12 mouse cellular contexts compared by ENCODE assay signal in the genomic region with DNA sequence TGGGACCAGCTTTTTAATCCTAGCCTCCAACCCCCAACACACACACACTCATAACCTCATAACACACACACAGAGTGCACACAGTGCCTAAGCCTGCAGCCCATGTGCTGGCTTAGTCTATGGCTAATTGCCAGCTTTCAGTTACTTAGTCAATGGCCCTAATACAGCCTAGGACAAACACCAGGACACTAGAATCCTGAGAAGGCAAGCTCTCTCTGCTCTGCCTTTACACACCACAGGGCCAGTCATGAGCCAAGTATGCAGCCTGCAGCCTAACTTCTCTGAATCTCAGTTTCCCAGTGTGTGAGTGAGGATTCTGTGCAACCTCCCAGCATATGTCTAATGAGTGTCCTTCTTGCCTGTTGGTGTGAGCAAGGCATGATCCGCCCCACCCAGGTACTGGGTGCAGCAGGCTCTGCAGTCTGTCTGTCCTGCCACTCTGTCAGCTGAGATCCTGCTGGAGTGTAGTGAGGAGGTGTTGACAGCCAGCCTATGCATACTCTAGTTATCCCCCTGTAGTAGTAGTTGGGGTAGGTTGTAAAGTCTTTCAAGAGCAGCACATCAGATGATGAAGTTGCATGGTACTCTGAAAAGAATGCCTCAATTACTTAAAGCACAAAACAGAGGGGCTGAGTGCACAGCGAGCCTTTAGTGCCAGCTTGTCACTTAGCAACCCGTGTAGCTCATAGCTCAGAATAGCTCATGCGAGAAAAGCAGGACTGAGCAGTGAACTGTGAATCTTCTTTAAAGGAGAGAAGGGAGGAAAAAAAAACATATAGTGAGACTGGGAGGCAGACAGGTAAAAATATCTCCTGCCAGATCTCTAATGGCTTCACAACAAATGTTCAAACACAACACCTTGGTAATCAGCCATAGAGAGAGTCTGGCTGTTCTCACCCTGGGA. TPM values are rescaled to one million over a fixed set of nuclear protein-coding genes. Genes with fewer than 3 reads are reported as not detected.
DNase-seq lines count a peak whose midpoint lies in the region; ATAC-seq and TF ChIP-seq lines count a peak whose summit lies in the region.
"Had no signal": no experiment of that assay in that cellular context is flagged by ENCODE, and none has a peak within 500 bp of the region (broad histone marks: within the 10 kb centered on the region; RNA-seq: fewer than 3 reads in every experiment).

No protein-coding gene starts in this region.

- H3K4me2 ChIP-seq in heart, embryonic 15.5 days, result peak overlapping the region; percentile 8; the same call in 1 of the 2 replicates

- peak; percentile 47; the same call in 1 of the 2 replicates for ATAC-seq in heart, embryonic 15.5 days (replicated peaks; ENCODE audit: insufficient number of reproducible peaks, insufficient read depth, low FRiP score, low read depth)

- WGBS in heart, embryonic 15.5 days, result 32% methylated on average over 4 of the region's 4 CpGs

- no peak overlapping the region; the same call in 1 of the 2 replicates for H3K4me3 ChIP-seq in layer of hippocampus, adult 2 months
- H3K4me3 ChIP-seq in heart, embryonic 15.5 days, result no peak overlapping the region

- H3K9ac ChIP-seq in heart, embryonic 15.5 days, result no peak overlapping the region

- H3K27ac ChIP-seq in layer of hippocampus, adult 2 months, result peak overlapping the region; percentile 94
- peak overlapping the region; percentile 60 for H3K27ac ChIP-seq in heart, embryonic 15.5 days

- H3K9me3 ChIP-seq in heart, embryonic 15.5 days (replicated peaks), result peaks cover under 1% of the 10 kb centered on the region; the same call in 1 of the 2 replicates
- H3K9me3 ChIP-seq: G1E had no signal

- H3K4me1 ChIP-seq in heart, embryonic 15.5 days (replicated peaks), result peaks cover 23% of the 10 kb centered on the region

- TF ChIP-seq CTCF in layer of hippocampus, adult 2 months (conservative IDR thresholded peaks at IDR 0.05), result no peak; the same call in 1 of the 2 replicates

- H3K36me3 ChIP-seq in heart, embryonic 15.5 days, result peaks cover 2% of the 10 kb centered on the region; the same call in 1 of the 2 replicates
- H3K36me3 ChIP-seq: G1E had no signal

- DNase-seq in layer of hippocampus, adult 2 months (ENCODE audit: low spot score in 2 of 2), result peak; percentile 48 to 69
- no peak for DNase-seq in layer of hippocampus, postnatal 36 days
- peak; percentile 72 for DNase-seq in kidney, postnatal 14 days
- DNase-seq in retina, postnatal 1 day, result peak; percentile 82
- no peak for DNase-seq in gastrocnemius, postnatal 25 days
- no peak for DNase-seq in adrenal gland, postnatal 10 days
- DNase-seq in gastrocnemius, adult 18-20 months (ENCODE audit: low spot score), result no peak
- DNase-seq: lung, adult 2 months had no signal

- no peaks in the 10 kb centered on the region for H3K27me3 ChIP-seq in heart, embryonic 15.5 days

RNA-seq across cellular contexts. Expression of a gene that starts 12.1 kb away (rescaled TPM):
- 100 to 1,000 TPM; 276 to 290 TPM for total RNA-seq in layer of hippocampus, adult 2 months (2021)
- total RNA-seq in layer of hippocampus, postnatal 36 days (2021), result 100 to 1,000 TPM; 286 to 289 TPM
- 4.7 TPM in 2 replicates for polyA plus RNA-seq in heart, embryonic 15.5 days (2015; fragmentation: Nextera tagmentation; extraction: Ambion mirVana)
- under 1 TPM; 0.41 to 0.46 TPM for total RNA-seq in gastrocnemius, postnatal 25 days (2021)
- total RNA-seq in adrenal gland, postnatal 10 days (2021), result 1 to 10 TPM; 2.5 to 3.7 TPM
- 1 to 10 TPM; 1.0 to 2.3 TPM for total RNA-seq in gastrocnemius, adult 18-20 months (2021)
- total RNA-seq: common myeloid progenitor, adult 5-6 weeks had no signal
- polyA plus RNA-seq: G1E had no signal

RNA-seq across cellular contexts. Expression of a gene that starts 46.4 kb away (rescaled TPM):
- 10 to 100 TPM; 59.1 to 62.3 TPM for total RNA-seq in layer of hippocampus, adult 2 months (2021)
- total RNA-seq in layer of hippocampus, postnatal 36 days (2021), result 10 to 100 TPM; 55.5 to 60.2 TPM
- 0.08 and 0.14 TPM in 2 replicates for polyA plus RNA-seq in heart, embryonic 15.5 days (2015; fragmentation: Nextera tagmentation; extraction: Ambion mirVana)
- total RNA-seq in gastrocnemius, postnatal 25 days (2021), result 10 to 100 TPM; 87.0 to 94.0 TPM
- 10 to 100 TPM in 1 of 2 experiments, 1 to 10 TPM in 1; 7.7 to 10.5 TPM for total RNA-seq in adrenal gland, postnatal 10 days (2021)
- 10 to 100 TPM; 53.1 to 95.8 TPM for total RNA-seq in gastrocnemius, adult 18-20 months (2021)
- total RNA-seq: common myeloid progenitor, adult 5-6 weeks had no signal
- polyA plus RNA-seq: G1E had no signal

RNA-seq across cellular contexts. Expression of a gene that starts 49.2 kb away (rescaled TPM):
- not detected for total RNA-seq in layer of hippocampus, adult 2 months (2021)
- not detected for total RNA-seq in layer of hippocampus, postnatal 36 days (2021)
- polyA plus RNA-seq in heart, embryonic 15.5 days (2015; fragmentation: Nextera tagmentation; extraction: Ambion mirVana), result not detected in 2 replicates
- total RNA-seq in gastrocnemius, postnatal 25 days (2021), result not detected
- not detected for total RNA-seq in adrenal gland, postnatal 10 days (2021)
- total RNA-seq in gastrocnemius, adult 18-20 months (2021), result not detected
- total RNA-seq: common myeloid progenitor, adult 5-6 weeks had no signal
- polyA plus RNA-seq: G1E; intestine, embryonic 14.5 days; lung, adult 2 months had no signal

Comparison
In these comparisons a context has a peak if more than half of its experiments do, and no peak if none do; other contexts are left out.
1. DNase-seq: peak in layer of hippocampus, adult 2 months (2 of 2), kidney, postnatal 14 days (single experiment) and retina, postnatal 1 day (single experiment); none in layer of hippocampus, postnatal 36 days (0 of 2), gastrocnemius, postnatal 25 days (single experiment), adrenal gland, postnatal 10 days (single experiment) and gastrocnemius, adult 18-20 months (single experiment).
2. RNA of a gene that starts 12.1 kb away (total RNA-seq): 276 to 290 TPM in layer of hippocampus, adult 2 months and 286 to 289 TPM in layer of hippocampus, postnatal 36 days; 2.5 to 3.7 TPM in adrenal gland, postnatal 10 days, 1.0 to 2.3 TPM in gastrocnemius, adult 18-20 months and 0.41 to 0.46 TPM in gastrocnemius, postnatal 25 days; every median in the first group is over 10 times any median in the second.
3. RNA of a gene that starts 46.4 kb away (total RNA-seq): 53.1 to 95.8 TPM in gastrocnemius, adult 18-20 months, 87.0 to 94.0 TPM in gastrocnemius, postnatal 25 days, 59.1 to 62.3 TPM in layer of hippocampus, adult 2 months and 55.5 to 60.2 TPM in layer of hippocampus, postnatal 36 days; 7.7 to 10.5 TPM in adrenal gland, postnatal 10 days; every median in the first group is over 4 times any median in the second.